Mouse (Mus musculus) small intestine, adult 2 months (tissue): ENCODE results near the gene Dcst2.

ENCODE experiments used
- CTCF ChIP-seq: fragments of 200-500 bp; IDR thresholded peaks from 2 replicates; pipeline ENCODE4 v1.5.1; 2012; ENCODE audit warnings: low read depth, mild to moderate bottlenecking, control low read depth, inconsistent platforms, low read length, moderate library complexity, mixed read lengths; ENCODE audit not compliant: insufficient replicate concordance, insufficient read length; ENCODE audit errors: extremely low read depth
- POLR2A ChIP-seq: fragments of 200-500 bp; IDR thresholded peaks from 2 replicates; pipeline ENCODE4 v1.6.1; 2012; ENCODE audit warnings: low read depth, mild to moderate bottlenecking, control low read depth, inconsistent platforms, low read length, moderate library complexity

- TF ChIP-seq POLR2A = no peak
- no peak for TF ChIP-seq CTCF
These were observed 42.7 kb upstream of the Dcst2 start for GRCm38 (mm10) chr3:89318971-89319590.
